Mouse (Mus musculus) thymus, adult 18-20 months (tissue): ENCODE measurements around the gene Cntfr.

Source experiments
- DNase-seq, 2 experiments: peaks; one replicate each; pipeline ENCODE4 v3.0.0; 2022; ENCODE audit warnings: mixed read lengths in 2 of 2

Cntfr gene

DNA sequence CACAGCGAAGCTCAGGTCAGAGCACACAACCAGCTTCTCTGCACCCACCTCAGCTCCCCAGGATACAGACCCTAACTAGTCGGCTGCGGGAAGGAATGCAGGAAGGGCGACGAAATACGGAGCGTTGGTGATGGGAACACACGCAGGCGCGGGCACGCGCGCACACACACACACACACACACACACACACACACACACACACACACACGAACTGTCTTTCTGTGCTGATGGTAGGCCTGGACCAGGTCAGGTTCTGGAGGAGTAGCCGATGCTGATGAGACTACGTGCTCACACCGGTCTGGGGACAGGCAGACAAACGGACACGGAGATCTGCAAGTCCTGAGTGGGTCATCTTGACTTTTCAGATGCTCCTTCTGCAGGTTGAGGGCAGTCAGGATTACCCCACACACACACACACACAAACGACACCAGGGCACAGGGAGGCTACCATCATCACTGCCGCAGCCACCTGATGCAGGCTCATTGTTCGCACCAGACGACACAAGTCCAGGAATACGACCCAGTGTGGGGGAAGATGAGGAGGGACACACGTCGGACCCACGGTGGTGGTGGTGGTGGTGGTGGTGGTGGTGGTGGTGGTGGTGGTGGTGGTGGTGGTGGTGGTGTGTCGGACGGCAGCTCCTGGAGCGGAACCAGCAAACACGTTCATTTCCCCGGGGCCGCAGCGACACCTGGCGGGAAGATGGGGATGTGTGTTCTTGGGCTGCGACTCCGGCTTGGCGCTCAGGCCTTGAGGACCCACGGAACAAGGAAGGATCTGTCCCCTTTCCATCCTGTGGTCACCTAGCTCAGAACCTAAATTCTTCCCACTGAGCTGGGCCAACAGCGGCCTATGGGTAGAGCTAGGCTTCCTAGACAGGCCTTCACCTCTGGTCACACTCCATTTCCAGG, at the start of gene Cntfr:
Gene Cntfr, minus strand, starts transcription at position 160 of the 912 bp plus-strand sequence.
- DNase-seq = peak in 1 of 2 experiments; percentile 40

DNA sequence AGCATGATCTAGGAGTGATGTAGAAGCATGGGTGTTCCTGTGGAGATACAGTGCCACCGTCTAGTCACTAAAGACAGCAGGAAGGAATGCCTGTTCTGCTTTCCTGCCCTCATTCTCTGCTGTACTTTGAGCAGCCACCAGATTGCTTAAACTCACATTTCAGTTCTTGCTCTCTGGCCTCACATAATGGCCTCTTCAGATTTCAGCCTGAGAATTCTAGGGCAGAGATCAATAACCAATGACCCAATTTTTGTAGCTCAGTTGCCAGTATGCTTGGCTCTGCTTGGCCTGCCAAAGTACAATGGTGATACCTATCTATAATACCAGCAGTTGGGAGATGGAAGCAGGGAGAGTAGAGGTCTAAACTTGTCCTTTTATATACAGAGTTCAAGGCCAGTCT, 48.1 kb upstream of the Cntfr start:
- DNase-seq = no peak

DNA sequence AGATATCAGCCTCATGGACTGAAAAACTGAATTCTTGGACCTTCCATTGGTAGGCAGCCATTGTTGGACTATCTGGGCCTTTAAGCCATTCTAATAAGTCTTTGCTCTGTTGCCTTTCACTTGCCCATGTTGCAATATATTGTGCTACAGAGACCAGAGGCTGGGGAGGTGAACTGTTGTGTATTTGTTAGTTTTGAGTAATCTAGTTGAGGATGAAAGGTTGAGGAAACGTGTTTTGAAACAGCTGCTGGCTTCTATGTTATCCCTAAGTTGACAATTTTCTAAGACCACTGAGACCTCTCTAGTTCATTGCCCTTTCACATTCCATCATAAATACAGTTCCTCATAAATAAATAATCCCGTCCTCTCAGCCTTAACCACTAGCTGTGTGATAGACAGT, 47.2 kb upstream of the Cntfr start:
- no peak for DNase-seq

DNA sequence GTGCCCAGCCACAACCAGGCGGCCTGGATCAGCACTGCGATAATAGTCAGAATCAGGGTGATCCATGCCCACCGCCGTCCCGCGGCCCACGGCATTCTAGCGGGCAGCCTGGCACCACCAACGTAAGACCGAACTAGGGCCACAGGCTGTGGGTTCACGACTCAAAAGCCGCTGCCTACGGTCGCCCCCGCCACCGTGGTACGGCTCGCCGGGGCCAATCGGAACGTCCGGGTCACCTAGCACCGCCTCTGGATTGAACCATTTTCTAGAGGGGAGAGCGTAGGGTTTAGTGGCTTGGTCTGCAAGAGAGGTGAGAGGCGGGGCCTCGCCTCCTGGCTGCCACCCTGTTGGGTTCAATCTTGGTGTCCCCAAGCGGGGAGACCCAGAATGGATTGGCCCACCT, 44.3 kb upstream of the Cntfr start:
- peak; percentile 89 to 94 for DNase-seq

DNA sequence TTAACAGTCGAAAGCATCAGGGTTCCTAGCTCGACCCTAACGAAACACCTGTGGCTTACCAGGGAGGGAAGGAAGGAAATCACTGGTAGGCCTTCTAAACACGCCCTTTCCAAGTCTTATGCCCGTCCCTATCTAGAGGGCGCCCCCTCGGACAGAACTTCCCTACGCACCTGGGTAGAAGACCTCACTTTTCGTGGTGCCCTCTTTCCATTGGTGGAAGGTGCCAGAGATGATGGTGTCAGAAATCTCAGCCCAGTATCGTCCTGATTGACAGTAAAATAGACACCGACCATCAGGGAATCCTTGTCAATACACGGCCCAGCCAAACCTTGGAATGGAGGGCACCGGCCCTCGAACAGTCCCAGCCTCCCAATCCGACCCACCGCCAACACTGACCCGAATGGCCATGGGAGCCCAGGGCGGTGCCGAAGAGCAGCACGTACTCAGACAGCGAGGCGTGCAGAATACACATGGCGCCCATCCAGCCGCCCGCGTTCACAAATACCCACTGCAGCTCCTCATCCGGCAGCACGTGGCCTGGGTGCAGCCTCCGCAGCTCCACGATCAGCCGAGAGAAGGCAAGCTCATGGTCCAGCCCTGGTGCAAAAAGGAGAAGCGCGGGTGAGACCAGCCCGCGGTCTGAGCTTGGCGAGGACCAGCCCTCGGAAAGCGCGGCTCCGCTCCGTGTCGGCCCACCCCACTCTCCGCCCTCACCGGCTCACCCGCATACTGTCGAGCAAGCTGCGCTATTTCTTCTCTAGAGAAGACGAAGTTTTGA, 43.7 kb upstream of the Cntfr start:
- peak; percentile 45 to 47 for DNase-seq

DNA sequence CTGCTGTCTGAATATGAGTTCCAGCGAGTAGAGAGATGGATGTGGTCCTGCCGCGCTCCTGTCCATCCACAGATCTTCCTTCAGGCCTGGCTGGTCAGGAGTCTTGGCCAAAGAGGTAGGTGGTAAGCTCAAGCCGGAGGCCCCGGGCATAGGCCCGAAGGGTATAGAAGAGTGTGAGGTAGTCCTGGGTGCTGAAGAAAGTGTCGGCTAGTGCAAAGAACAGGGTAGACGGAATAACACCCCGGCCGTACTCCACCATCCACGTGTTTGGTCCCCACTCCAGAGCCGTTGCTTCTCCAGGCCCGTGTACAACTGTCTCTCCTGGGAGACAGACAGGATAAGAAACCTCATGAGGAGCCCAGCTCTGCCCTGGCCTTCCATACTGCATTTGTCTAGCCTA, 42.4 kb upstream of the Cntfr start:
- no peak for DNase-seq

DNA sequence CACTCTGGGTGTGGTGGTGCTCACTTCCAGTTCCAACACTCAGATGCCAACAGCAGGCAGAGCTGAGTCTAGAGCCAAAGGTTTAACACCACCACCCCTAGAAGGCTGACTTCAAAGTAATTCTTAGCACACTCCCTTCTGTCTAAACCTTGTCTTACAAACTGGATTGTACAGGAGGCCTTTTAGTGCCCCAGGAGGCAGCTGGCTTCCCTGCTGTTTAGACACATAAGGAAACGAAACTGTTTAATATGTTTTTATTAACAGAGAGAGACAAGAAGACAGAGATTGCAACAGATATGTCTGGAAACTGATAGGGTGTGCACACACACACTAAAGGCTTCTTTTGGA, 41.3 kb upstream of the Cntfr start:
- DNase-seq = no peak

DNA sequence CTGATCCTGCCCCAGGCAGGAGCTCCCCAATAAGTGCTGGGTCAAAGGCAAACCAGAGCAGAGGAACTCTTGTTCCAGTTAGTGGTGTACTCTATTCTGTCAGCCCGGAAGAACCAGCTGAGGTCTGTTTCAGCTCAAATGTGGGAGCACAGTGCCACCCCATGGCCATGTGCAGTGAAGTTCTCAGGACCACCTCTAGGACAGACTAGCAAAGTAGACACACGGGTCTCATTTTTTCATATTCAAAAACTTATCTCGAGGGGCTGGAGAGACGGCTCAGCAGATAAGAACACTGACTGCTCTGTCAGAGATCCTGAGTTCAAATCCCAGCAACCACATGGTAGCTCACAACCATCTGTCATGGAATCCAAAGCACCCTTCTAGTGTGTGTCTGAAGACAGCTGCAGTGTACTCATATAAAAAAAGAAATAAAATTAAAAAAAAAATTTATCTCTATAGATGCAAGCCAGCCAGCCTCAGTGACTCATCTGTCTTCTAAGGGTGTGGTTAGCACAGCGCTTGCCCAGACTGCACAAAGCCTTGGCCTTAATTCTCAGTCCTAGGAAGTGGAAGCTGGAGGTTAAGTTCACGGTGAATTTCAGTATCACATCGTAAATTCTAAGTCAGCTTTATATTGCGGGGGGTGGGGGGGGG, 40.8 kb upstream of the Cntfr start:
- DNase-seq = peak; percentile 50 to 61

DNA sequence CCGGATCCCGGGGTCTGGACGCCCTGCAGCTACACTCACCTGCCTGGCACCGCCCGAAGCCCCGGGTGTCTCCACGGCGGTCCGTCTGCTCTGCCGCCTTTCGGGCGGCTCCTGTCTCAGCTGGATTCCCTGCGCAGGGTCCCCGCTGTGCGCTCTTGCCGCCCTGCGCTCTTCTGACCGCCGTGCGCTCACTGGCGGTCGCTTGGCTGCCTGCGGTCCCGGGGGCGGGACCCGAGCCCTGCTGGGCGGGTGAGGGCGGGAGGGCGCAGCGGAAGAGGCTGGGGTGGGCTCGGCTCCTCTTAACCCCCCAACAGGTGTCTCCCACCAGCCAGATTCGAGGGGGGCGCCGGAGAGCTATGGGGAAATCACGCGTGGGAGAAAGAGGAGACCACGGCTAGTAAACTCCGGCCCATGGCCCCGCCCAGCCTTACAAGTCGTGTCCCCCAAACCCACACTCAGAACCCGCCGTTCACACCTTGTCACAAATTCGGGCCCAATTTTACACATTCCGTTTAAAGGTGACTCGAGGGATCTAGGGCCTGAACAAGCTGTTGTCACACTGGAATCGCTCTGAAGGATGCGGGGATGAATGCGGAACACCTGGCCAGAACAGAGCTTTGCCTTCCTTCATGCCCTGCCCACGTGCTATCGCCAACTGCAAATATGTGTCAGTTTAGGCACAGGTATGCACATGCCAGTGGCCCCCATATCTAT, 34.3 kb upstream of the Cntfr start, which contains the start of gene Arid3c:
Gene Arid3c, minus strand, starts transcription at position 91 of the 714 bp plus-strand sequence.
- DNase-seq = peak; percentile 43 to 54

DNA sequence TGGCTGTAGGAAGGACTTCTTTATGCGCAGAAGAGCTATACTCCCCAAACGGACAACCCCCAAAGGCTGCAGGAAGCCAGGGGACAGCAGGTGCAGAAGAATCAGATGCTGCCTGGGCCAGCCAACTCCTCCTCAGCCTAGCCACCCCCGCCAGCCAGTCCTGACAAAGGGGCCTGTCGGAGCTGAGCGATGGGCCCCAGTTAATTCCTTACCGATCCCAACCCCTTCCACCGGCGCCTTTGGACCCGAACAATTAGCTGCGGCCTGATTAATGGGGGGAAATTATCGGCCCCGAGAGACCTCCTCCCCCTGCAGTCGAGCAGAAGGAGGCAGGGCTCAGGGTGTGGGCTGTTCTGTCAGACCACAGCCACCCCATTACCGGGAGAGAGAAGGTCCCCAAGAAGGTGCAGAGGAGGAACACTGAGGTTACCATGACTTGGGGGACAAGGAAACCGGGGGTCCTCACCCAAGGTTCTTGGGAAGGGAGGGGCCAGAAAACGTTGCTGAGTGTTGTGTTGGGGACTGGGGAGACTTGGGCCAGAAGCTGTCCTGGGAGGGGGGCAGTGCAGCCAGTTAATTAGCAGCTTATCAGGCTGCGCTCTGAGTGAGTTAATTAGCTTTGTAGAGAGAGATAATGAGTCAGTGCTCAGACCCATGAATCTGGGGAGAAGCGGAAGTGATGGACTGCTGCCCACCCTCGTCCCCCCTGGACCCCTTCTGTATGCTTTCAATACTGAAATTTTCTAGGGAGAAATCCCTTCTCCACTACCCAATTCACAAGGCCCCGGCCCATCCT, 30.1 kb upstream of the Cntfr start:
- no peak for DNase-seq

DNA sequence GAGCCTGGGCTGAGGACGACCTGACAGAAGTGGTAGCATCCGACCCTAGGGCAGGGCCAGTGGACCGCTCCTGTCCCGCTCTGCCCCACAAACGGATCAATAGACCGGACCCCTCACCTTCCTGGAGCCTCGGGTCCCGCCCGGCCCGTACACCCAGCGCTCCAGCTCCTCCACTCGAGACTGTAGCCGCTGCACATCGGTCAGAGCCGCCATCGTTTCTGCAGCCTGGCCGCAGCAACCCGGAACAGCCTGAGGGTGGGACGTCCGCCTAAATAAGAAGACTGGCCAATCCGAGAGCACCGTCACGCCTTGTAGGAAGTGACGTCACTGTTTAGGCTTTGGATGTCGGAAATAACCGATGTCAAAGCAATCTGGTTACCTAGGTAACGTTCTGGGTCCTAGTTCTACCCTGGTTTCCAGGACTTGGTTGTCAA, 26.0 kb upstream of the Cntfr start, which contains the start of gene Dctn3:
Gene Dctn3, minus strand, starts transcription at position 253 of the 434 bp plus-strand sequence.
- DNase-seq = peak; percentile 76 to 80

DNA sequence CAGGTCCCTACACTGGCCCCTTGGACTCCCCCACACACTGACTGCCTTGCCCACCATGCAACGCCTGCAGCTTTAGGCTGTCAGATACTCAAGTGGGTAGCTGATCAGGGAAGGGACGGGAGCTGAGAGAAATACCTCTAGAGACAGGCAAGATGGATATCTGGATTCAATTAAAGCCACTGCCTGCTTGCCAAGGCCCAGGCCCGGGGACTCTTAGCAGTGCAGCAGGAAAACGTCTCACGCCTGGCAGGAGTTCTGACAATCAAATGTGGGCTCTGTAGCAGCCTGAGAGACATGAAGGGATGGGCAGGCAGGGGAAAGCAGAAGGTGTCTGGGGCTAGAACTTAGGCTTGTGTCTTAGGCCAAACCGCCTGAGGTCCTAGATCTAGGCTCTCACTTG, 19.9 kb upstream of the Cntfr start:
- no peak for DNase-seq

DNA sequence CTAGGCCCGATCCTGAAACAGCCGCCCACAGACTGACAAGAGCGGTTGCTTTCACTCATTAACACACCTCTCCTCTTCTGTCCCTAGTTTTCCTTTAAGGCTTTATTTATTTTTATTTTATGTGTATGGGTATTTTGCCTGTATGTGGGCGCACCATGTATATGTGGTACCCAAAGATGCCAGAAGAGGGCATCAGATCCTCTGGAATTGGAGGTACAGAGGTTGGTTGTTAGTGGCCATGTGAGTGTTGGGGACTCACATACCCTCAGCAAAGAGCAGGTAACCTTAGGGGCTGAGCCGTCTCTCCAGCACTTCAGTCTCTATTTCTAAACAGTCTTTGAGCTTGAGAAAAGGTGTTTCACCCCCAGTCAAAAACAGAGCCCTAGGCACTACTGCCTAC, 18.7 kb upstream of the Cntfr start:
- DNase-seq = no peak

DNA sequence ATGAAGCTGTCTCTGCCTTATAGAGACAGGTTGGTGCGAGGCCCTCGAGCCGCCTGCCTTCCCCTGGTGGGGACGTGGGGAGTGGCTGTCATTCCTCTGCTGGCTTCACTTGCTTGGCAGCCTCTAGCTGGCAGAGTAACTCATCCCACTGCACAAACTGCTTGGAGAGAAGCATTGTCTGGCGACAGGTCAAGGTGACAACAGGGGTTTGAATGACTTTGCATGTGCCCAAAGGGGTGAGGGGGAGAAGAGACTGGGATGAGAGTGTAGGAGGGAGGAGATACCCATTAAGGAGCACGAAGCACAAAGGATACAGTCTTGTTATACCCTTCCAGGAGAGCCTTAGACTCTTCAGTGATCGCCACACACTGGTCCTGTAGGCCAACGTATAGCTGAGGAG, 18.2 kb upstream of the Cntfr start:
- no peak for DNase-seq

DNA sequence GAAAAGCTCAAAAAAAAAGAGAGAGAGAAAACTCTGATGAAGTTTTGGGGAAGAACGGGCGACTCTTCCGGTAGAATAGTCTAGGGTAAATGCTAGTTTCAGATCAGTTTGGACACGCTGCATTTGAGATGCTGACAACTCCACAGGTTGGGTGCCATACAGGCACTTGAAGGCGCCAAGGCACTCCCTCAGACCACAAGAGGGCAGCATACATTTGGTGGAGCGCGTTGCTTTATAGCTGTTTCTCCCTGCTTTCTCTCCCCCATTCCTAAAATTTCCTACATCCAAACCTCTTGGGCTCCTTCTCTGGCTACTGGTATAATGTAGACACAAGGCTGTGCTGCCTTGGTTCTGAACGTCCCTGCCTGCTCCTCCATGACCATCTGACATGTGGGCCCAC, 17.4 kb upstream of the Cntfr start:
- DNase-seq = no peak

DNA sequence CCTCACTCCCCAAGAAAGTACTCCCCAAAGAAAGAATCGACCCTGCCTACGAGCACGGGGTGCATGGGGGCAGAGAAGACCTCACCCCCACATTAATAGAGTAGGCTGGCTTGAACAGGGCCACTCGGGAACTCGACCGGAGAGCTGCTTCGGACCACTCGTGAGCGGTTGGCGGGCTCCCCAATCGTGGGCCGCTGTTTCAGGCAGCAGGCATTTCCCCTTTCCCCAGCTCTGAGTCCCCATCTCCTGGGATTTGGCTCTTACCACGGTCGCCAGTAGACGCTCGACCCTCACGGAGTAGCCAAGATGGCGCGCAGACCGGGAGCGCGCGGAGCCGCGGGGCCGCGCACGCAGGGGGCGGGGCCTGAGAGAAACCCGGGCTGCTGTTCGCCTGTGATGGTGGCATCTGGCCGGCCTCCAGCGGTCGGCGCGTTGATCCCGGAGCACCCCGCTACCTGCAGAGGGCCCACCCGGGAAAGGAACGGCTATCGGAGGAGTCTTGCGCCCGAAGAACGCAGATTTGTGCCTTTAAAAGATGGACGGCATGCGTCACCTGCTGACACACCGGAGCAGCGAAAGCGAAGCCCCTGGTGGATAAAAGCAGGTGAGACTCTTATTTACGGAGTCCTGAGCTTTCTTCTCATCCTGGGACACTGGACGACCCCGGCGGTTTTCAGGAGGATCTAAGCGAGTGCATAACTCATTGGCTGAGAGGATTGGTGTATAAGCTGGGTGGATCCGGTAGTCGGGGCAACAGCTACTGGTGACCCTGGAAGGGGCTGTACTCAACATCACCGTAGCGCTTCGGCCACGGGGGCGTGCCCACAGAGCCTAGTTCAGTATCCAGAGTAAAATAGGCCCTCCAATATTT, 16.5 kb upstream of the Cntfr start, which contains the start of gene Rpp25l:
Gene Rpp25l, minus strand, starts transcription at position 338 of the 871 bp plus-strand sequence.
- DNase-seq = peak; percentile 70 to 75

DNA sequence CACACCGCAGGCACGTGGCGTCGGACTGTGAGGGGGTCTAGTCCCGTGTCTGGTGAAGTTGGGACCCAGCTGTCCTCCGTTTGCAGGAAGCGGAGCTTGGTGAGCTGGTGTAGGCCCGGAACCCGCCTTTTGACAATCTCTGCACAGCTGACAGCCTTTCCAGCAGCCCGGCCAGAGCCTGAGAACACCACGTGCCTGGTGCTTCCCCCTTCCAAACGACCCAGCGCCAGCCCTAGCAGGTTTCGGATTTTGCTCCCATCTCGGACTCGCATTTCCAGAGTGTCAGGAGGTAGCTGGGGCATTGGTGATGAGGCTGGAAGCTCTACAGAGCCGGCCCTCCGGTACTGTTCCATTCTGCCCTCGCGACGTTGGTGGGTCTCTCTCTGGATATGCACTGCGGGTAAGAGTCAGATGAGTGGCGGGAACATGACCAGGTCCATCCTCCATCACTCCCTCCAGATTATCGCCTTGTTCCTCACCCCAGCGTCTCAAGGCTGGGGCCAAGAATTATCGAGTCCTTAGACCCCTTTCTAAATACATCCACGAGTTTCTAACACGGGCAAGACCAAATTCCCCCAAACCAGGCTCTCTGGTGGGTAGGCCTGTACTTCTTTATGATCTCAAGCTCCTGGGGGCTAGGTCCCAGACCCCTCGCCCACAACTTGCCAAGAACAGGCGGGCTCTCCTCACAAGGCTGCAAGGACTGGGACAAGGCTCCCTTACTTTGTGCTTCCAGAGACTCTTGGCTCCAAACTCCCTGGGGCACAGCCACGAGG, 15.7 kb upstream of the Cntfr start:
- no peak for DNase-seq

DNA sequence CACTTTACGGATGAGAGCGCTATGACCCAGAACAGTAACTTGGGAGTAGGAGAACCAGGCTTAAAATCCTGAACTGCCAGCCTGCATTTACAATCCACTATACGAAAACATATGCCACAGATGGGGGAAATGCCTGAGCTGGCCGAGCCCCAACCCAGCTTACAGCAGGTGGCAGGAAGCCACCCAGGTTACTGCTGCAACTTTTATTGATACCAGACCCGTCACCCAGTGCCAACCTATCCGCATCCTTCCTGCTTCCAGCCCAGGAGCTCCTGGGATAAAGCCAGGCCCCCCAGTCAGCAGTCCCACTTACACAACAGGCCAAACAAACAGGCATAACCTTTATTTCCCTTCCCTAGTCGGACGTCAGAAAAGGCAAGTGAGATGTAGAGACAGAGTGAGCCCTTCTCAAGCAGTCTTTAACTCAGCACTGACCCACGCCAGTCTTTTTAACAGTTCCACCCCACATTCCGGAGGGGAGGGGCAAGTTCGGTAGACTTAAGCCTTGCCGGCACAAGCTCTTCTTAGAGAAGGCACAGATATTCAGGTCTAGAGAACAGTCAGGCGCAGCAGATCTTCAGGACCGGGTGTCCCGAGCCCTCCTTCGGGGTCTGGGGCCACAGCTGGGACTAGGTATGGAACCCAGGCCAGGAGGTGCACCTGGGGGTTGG, 15.0 kb upstream of the Cntfr start:
- DNase-seq = no peak

DNA sequence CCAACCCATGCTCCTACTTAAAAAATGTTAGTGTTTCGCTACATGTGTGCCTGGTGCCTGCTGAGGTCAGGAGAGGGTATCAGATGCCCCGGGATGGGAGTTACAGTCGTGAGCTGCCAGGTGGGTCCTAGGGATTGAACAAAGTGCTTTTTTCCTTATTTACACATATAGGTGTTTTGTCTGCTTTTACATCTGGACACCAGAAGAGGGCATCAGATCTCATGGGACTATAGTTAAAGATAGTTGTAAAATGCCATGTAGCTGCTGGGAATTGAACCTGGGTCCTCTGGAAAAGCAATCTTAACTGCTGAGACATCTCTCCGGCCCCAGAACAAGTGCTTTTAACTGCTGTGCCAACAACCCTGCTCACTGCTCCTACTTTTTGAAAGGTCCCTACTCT, 13.3 kb upstream of the Cntfr start:
- no peak for DNase-seq
